Mouse (Mus musculus) neural tube, embryonic 14.5 days (tissue): ENCODE measurements at regions not wholly inside any gene's neighbourhood (a gene's known extent, or its start where the extent isn't known, plus 50 kb on each side); places are given as distances from the start of the nearest gene placed in this dataset.
"Not testable (repeated sequence)": the region's sequence is repeated elsewhere in the genome, so short reads cannot be mapped to it uniquely, and the experiment has no call there.

Experiments
- ATAC-seq: fragments of 200-750 bp; cut with Nextera tagmentation; 2 replicates; pipeline ENCODE4 v1.8.0; 2017; ENCODE audit warnings: low read depth, mild to moderate bottlenecking, moderate TSS enrichment, moderate library complexity
- H3K27ac ChIP-seq: fragments of 300-500 bp; sonication (generic); 2 replicates; pipeline ENCODE4 v1.5.1; 2014; ENCODE audit warnings: low read depth, mild to moderate bottlenecking, control low read depth, low read length, moderate library complexity, mixed read lengths
- H3K27me3 ChIP-seq: fragments of 300-500 bp; sonication (generic); 2 replicates; pipeline ENCODE4 v1.6.1; 2014; ENCODE audit warnings: low read length; ENCODE audit not compliant: control insufficient read depth, insufficient read depth
- H3K36me3 ChIP-seq: fragments of 300-500 bp; sonication (generic); 2 replicates; pipeline ENCODE4 v1.6.1; 2014; ENCODE audit warnings: low read length, mixed read lengths; ENCODE audit not compliant: control insufficient read depth, insufficient read depth
- H3K4me1 ChIP-seq: fragments of 300-500 bp; sonication (generic); 2 replicates; pipeline ENCODE4 v1.6.1; 2014; ENCODE audit warnings: low read length; ENCODE audit not compliant: control insufficient read depth, insufficient read depth
- H3K4me2 ChIP-seq: fragments of 300-500 bp; sonication (generic); 2 replicates; pipeline ENCODE4 v1.6.1; 2014; ENCODE audit warnings: mild to moderate bottlenecking, low read depth, low read length, control low read depth
- H3K4me3 ChIP-seq: fragments of 300-500 bp; sonication (generic); 2 replicates; pipeline ENCODE4 v1.5.1; 2014; ENCODE audit warnings: low read depth, low read length, control low read depth, mixed read lengths
- H3K9ac ChIP-seq: fragments of 300-500 bp; sonication (generic); replicated peaks from 2 replicates; pipeline ENCODE4 v1.6.1; 2014; ENCODE audit warnings: low read depth, mild to moderate bottlenecking, control low read depth, low read length, mixed read lengths
- H3K9me3 ChIP-seq: fragments of 300-500 bp; sonication (generic); 2 replicates; pipeline ENCODE4 v1.6.1; 2016; ENCODE audit warnings: low read length; ENCODE audit not compliant: control insufficient read depth
- WGBS: fragments of 180-500 bp; shearing (Covaris S2); extraction: QIAGEN DNeasy Blood & Tissue Kit; methylation state at CpG from one replicate; pipeline ENCODE4 v1.1.7; 2014; 5-methylcytosine and 5-hydroxymethylcytosine counted together

GRCm38 (mm10) chr8:118209301-118209700, 74.2 kb upstream of the Cdh13 start:
- H3K4me2 ChIP-seq, H3K9ac ChIP-seq, H3K4me1 ChIP-seq, H3K36me3 ChIP-seq, H3K27me3 ChIP-seq, ATAC-seq, H3K9me3 ChIP-seq, H3K27ac ChIP-seq, H3K4me3 ChIP-seq: not testable (repeated sequence)
- 97% methylated on average over 16 of the region's 16 CpGs for WGBS

GRCm38 (mm10) chr8:118190866-118191265, 92.7 kb upstream of the Cdh13 start:
- Histone ChIP-seq H3K4me3 (no peak overlapping the region), H3K9ac (no peak overlapping the region), H3K27me3 (no peaks in the 10 kb centered on the region), H3K9me3 (no peaks in the 10 kb centered on the region), H3K27ac (no peak overlapping the region), H3K36me3 (no peaks in the 10 kb centered on the region), H3K4me2 (no peak overlapping the region), H3K4me1 (no peaks in the 10 kb centered on the region)
- 89% methylated on average over 6 of the region's 6 CpGs for WGBS
- ATAC-seq, result no peak

GRCm38 (mm10) chr8:118189226-118189625, 94.3 kb upstream of the Cdh13 start:
- ATAC-seq, result no peak
- H3K27me3 ChIP-seq, result no peaks in the 10 kb centered on the region
- no peak overlapping the region for H3K4me2 ChIP-seq
- H3K27ac ChIP-seq, result no peak overlapping the region
- H3K4me1 ChIP-seq, result no peaks in the 10 kb centered on the region
- H3K4me3 ChIP-seq, result no peak overlapping the region
- H3K36me3 ChIP-seq, result no peaks in the 10 kb centered on the region
- H3K9me3 ChIP-seq, result no peaks in the 10 kb centered on the region
- no peak overlapping the region for H3K9ac ChIP-seq
- WGBS, result 44% methylated on average over 15 of the region's 15 CpGs

- no peak for ATAC-seq
- H3K27ac ChIP-seq, result no peak overlapping the region
- H3K27me3 ChIP-seq, result no peaks in the 10 kb centered on the region
- no peaks in the 10 kb centered on the region for H3K36me3 ChIP-seq
- H3K9me3 ChIP-seq, result no peaks in the 10 kb centered on the region
- H3K4me3 ChIP-seq, result no peak overlapping the region
- H3K9ac ChIP-seq, result no peak overlapping the region
- no peak overlapping the region for H3K4me2 ChIP-seq
- no peaks in the 10 kb centered on the region for H3K4me1 ChIP-seq
- WGBS, result 54% methylated on average over 7 of the region's 7 CpGs
These were observed 114.5 kb upstream of the Cdh13 start for GRCm38 (mm10) chr8:118169001-118169413.

- Histone ChIP-seq H3K27ac (no peak overlapping the region), H3K9ac (no peak overlapping the region), H3K4me2 (no peak overlapping the region), H3K4me1 (no peaks in the 10 kb centered on the region), H3K27me3 (no peaks in the 10 kb centered on the region), H3K4me3 (no peak overlapping the region), H3K36me3 (no peaks in the 10 kb centered on the region), H3K9me3 (no peaks in the 10 kb centered on the region)
- ATAC-seq, result no peak; the same call in 1 of the 2 replicates
- WGBS, result 57% methylated on average over 10 of the region's 10 CpGs
These were observed 121.4 kb upstream of the Cdh13 start for GRCm38 (mm10) chr8:118162171-118162570.

- Histone ChIP-seq H3K27me3 (no peaks in the 10 kb centered on the region), H3K4me3 (no peak overlapping the region), H3K9ac (no peak overlapping the region), H3K4me2 (no peak overlapping the region), H3K9me3 (no peaks in the 10 kb centered on the region), H3K36me3 (no peaks in the 10 kb centered on the region), H3K27ac (no peak overlapping the region), H3K4me1 (peaks cover 2% of the 10 kb centered on the region; the same call in 1 of the 2 replicates)
- 33% methylated on average over 10 of the region's 10 CpGs for WGBS
- no peak; the same call in 1 of the 2 replicates for ATAC-seq
These were observed 136.0 kb upstream of the Cdh13 start for GRCm38 (mm10) chr8:118147359-118148205.

GRCm38 (mm10) chr8:118144546-118144945, 139.0 kb upstream of the Cdh13 start:
- Histone ChIP-seq H3K27ac (no peak overlapping the region), H3K9ac (no peak overlapping the region), H3K36me3 (no peaks in the 10 kb centered on the region), H3K4me3 (no peak overlapping the region), H3K27me3 (no peaks in the 10 kb centered on the region), H3K9me3 (no peaks in the 10 kb centered on the region), H3K4me1 (peaks cover 2% of the 10 kb centered on the region; the same call in 1 of the 2 replicates), H3K4me2 (no peak overlapping the region)
- WGBS, result 56% methylated on average over 5 of the region's 5 CpGs
- no peak for ATAC-seq

GRCm38 (mm10) chr8:118142311-118142710, 141.2 kb upstream of the Cdh13 start:
- H3K36me3 ChIP-seq, result no peaks in the 10 kb centered on the region
- no peak overlapping the region for H3K4me3 ChIP-seq
- H3K27ac ChIP-seq, result no peak overlapping the region
- H3K27me3 ChIP-seq, result no peaks in the 10 kb centered on the region
- no peak overlapping the region for H3K9ac ChIP-seq
- peaks cover 2% of the 10 kb centered on the region; the same call in 1 of the 2 replicates for H3K4me1 ChIP-seq
- no peaks in the 10 kb centered on the region for H3K9me3 ChIP-seq
- no peak for ATAC-seq
- no peak overlapping the region for H3K4me2 ChIP-seq
- 89% methylated on average over 8 of the region's 8 CpGs for WGBS

GRCm38 (mm10) chr8:118139928-118140327, 143.6 kb upstream of the Cdh13 start:
- 75% methylated on average over 6 of the region's 6 CpGs for WGBS
- no peaks in the 10 kb centered on the region for H3K27me3 ChIP-seq
- no peak overlapping the region for H3K27ac ChIP-seq
- no peaks in the 10 kb centered on the region for H3K4me1 ChIP-seq
- H3K36me3 ChIP-seq, result no peaks in the 10 kb centered on the region
- no peaks in the 10 kb centered on the region for H3K9me3 ChIP-seq
- ATAC-seq, result no peak
- H3K4me3 ChIP-seq, result no peak overlapping the region
- no peak overlapping the region for H3K9ac ChIP-seq
- no peak overlapping the region for H3K4me2 ChIP-seq
